Mouse (Mus musculus): ENCODE data around the gene Ubald2. TPM values are rescaled to one million over a fixed set of nuclear protein-coding genes. Genes with fewer than 3 reads are reported as not detected.

Gene Ubald2
- polyA plus RNA-seq, 1 experiment from 2014 or later: 60.6 TPM

DNA sequence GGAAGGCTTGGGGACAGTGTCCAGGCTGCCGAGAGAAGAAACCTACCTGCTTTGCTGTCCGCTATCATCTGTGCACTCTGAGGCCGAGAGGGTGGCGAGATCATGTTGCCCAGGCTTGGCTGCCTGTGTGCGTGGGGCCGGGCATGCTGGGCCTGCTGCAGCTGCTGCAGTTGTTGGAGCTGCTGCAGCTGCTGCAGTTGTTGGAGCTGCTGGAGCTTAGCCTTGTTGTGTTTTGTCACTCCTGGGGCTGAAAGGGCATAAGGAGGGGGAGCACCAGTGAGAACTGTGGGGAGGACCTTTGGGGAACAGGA is 8.9 kb downstream of the Ubald2 start:
- Histone ChIP-seq H3K4me3 (ENCODE audit: low read depth, low read length) (no peak overlapping the region), H3K36me3 (ENCODE audit: control insufficient read depth, insufficient read depth, low read length) (peaks cover 4% of the 10 kb centered on the region; the same call in 1 of the 2 replicates), H3K4me1 (ENCODE audit: control insufficient read depth, insufficient read depth, low read length) (peaks cover 6% of the 10 kb centered on the region), H3K27me3 (ENCODE audit: control insufficient read depth, insufficient read depth, low read length) (peaks cover 16% of the 10 kb centered on the region), H3K9ac (ENCODE audit: low read depth, low read length) (no peak overlapping the region), H3K4me2 (no peak overlapping the region), H3K27ac (ENCODE audit: low read depth, low read length) (no peak overlapping the region), H3K9me3 (replicated peaks; ENCODE audit: control insufficient read depth, low read length) (no peaks in the 10 kb centered on the region)
- WGBS (ENCODE audit: insufficient replicate concordance): 66% methylated on average over 6 of the region's 6 CpGs
- no peak for ATAC-seq (replicated peaks; ENCODE audit: insufficient number of reproducible peaks, low FRiP score, low TSS enrichment)

- Histone ChIP-seq H3K9me3 (replicated peaks; ENCODE audit: control insufficient read depth, low read length) (no peaks in the 10 kb centered on the region), H3K27me3 (ENCODE audit: control insufficient read depth, insufficient read depth, low read length) (peaks cover 19% of the 10 kb centered on the region), H3K27ac (ENCODE audit: low read depth, low read length) (no peak overlapping the region), H3K4me1 (ENCODE audit: control insufficient read depth, insufficient read depth, low read length) (peaks cover 6% of the 10 kb centered on the region), H3K4me2 (no peak overlapping the region), H3K9ac (ENCODE audit: low read depth, low read length) (no peak overlapping the region), H3K4me3 (ENCODE audit: low read depth, low read length) (no peak overlapping the region), H3K36me3 (ENCODE audit: control insufficient read depth, insufficient read depth, low read length) (peaks cover 4% of the 10 kb centered on the region; the same call in 1 of the 2 replicates)
- ATAC-seq (replicated peaks; ENCODE audit: insufficient number of reproducible peaks, low FRiP score, low TSS enrichment): no peak
- WGBS (ENCODE audit: insufficient replicate concordance): 79% methylated on average over 6 of the region's 6 CpGs
Measured at GRCm38 (mm10) chr11:116443311-116443710, 9.4 kb downstream of the Ubald2 start.

- H3K27me3 ChIP-seq (ENCODE audit: control insufficient read depth, insufficient read depth, low read length): peaks cover 19% of the 10 kb centered on the region
- no peak overlapping the region for H3K27ac ChIP-seq (ENCODE audit: low read depth, low read length)
- no peak overlapping the region for H3K4me2 ChIP-seq
- WGBS (ENCODE audit: insufficient replicate concordance): 83% methylated on average over 6 of the region's 6 CpGs
- no peak overlapping the region for H3K4me3 ChIP-seq (ENCODE audit: low read depth, low read length)
- peaks cover 6% of the 10 kb centered on the region for H3K4me1 ChIP-seq (ENCODE audit: control insufficient read depth, insufficient read depth, low read length)
- H3K9ac ChIP-seq (ENCODE audit: low read depth, low read length): no peak overlapping the region
- H3K36me3 ChIP-seq (ENCODE audit: control insufficient read depth, insufficient read depth, low read length): peaks cover 4% of the 10 kb centered on the region; the same call in 1 of the 2 replicates
- ATAC-seq (replicated peaks; ENCODE audit: insufficient number of reproducible peaks, low FRiP score, low TSS enrichment): no peak
- no peaks in the 10 kb centered on the region for H3K9me3 ChIP-seq (replicated peaks; ENCODE audit: control insufficient read depth, low read length)
Measured at GRCm38 (mm10) chr11:116443935-116444334, 10.0 kb downstream of the Ubald2 start.

- Histone ChIP-seq H3K9me3 (replicated peaks; ENCODE audit: control insufficient read depth, low read length) (no peaks in the 10 kb centered on the region), H3K36me3 (ENCODE audit: control insufficient read depth, insufficient read depth, low read length) (no peaks in the 10 kb centered on the region), H3K27ac (ENCODE audit: low read depth, low read length) (no peak overlapping the region), H3K9ac (ENCODE audit: low read depth, low read length) (no peak overlapping the region), H3K4me2 (peak overlapping the region; percentile 46), H3K4me1 (ENCODE audit: control insufficient read depth, insufficient read depth, low read length) (peaks cover under 1% of the 10 kb centered on the region), H3K27me3 (ENCODE audit: control insufficient read depth, insufficient read depth, low read length) (peaks cover 19% of the 10 kb centered on the region), H3K4me3 (ENCODE audit: low read depth, low read length) (no peak overlapping the region)
- ATAC-seq (replicated peaks; ENCODE audit: insufficient number of reproducible peaks, low FRiP score, low TSS enrichment): no peak
- WGBS (ENCODE audit: insufficient replicate concordance): 24% methylated on average over 16 of the region's 16 CpGs
Measured at GRCm38 (mm10) chr11:116445596-116446307, 11.9 kb downstream of the Ubald2 start.

DNA sequence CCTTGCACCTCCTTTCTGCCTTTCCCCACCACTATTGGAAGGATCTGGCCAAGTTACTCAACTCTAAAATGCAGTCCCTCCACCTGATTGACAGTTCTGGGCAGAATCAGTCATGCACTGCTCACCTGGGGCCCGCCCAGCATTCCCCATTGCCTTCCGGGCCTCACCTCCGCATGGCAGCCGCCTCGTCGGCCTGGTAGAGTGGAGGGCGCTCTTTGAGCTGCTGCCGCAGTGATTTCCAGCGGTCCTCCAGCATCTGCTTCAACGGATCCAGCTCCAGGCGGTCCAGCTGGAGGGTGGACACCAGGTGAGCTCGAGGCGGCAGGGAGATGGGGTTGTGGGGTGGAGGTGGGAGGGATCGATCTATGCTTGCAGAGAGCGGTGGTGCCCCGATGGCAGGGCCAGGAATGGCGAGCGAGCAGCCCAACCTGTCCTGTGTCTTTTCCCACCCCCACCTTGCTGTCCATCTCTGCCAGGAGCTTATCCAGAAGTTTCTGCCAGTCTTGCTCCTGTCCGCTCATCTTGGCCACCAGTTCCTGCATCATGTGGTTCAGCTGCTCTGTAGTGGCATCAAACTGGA is 12.5 kb downstream of the Ubald2 start:
- 7% methylated on average over 19 of the region's 19 CpGs for WGBS (ENCODE audit: insufficient replicate concordance)
- no peak for ATAC-seq (replicated peaks; ENCODE audit: insufficient number of reproducible peaks, low FRiP score, low TSS enrichment)
- H3K9ac ChIP-seq (ENCODE audit: low read depth, low read length): no peak overlapping the region

DNA sequence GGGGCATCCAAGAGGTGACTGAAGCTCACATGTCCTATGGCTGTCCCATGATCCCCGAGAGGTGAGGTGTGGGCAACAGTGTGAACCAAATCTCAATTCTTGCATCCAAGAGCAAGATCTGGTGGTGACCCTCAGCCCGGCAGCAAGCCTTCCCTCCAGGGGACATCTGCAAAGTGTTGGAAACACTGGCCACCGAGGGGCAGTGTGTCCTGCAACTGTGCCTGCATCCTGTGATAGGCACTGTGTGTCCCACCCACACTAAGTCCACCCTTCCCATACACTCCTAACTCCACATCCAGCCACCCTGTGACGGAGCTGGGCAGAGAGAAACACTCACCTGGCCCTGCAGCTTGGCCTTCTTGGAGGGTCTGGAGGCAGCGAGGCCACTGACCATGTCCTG is 13.9 kb downstream of the Ubald2 start:
- Histone ChIP-seq H3K9me3 (replicated peaks; ENCODE audit: control insufficient read depth, low read length) (no peaks in the 10 kb centered on the region), H3K27me3 (ENCODE audit: control insufficient read depth, insufficient read depth, low read length) (peaks cover 19% of the 10 kb centered on the region), H3K4me3 (ENCODE audit: low read depth, low read length) (no peak overlapping the region), H3K27ac (ENCODE audit: low read depth, low read length) (no peak overlapping the region), H3K4me2 (no peak overlapping the region), H3K9ac (ENCODE audit: low read depth, low read length) (0 out of 2 replicates have a peak overlapping the region, but pooled peaks have one; percentile 16), H3K4me1 (ENCODE audit: control insufficient read depth, insufficient read depth, low read length) (no peaks in the 10 kb centered on the region; the same call in 1 of the 2 replicates), H3K36me3 (ENCODE audit: control insufficient read depth, insufficient read depth, low read length) (no peaks in the 10 kb centered on the region)
- no peak for ATAC-seq (replicated peaks; ENCODE audit: insufficient number of reproducible peaks, low FRiP score, low TSS enrichment)
- 60% methylated on average over 5 of the region's 5 CpGs for WGBS (ENCODE audit: insufficient replicate concordance)

More for the DNA sequence above, 12.5 kb downstream of the Ubald2 start:
- H3K9me3 ChIP-seq (replicated peaks; ENCODE audit: control insufficient read depth, low read length): no peaks in the 10 kb centered on the region
- H3K27ac ChIP-seq (ENCODE audit: low read depth, low read length): no peak overlapping the region
- H3K36me3 ChIP-seq (ENCODE audit: control insufficient read depth, insufficient read depth, low read length): no peaks in the 10 kb centered on the region
- H3K27me3 ChIP-seq (ENCODE audit: control insufficient read depth, insufficient read depth, low read length): peaks cover 19% of the 10 kb centered on the region
- H3K4me2 ChIP-seq: no peak overlapping the region
- no peaks in the 10 kb centered on the region; the same call in 1 of the 2 replicates for H3K4me1 ChIP-seq (ENCODE audit: control insufficient read depth, insufficient read depth, low read length)
- no peak overlapping the region for H3K4me3 ChIP-seq (ENCODE audit: low read depth, low read length)

- WGBS (ENCODE audit: insufficient replicate concordance): 81% methylated on average over 3 of the region's 3 CpGs
- no peak overlapping the region for H3K27ac ChIP-seq (ENCODE audit: low read depth, low read length)
Measured at GRCm38 (mm10) chr11:116449341-116449740, 15.4 kb downstream of the Ubald2 start.

GRCm38 (mm10) chr11:116453889-116454288 is 20.0 kb downstream of the Ubald2 start:
- Histone ChIP-seq H3K9me3 (replicated peaks; ENCODE audit: control insufficient read depth, low read length) (no peaks in the 10 kb centered on the region), H3K9ac (ENCODE audit: low read depth, low read length) (no peak overlapping the region), H3K4me2 (no peak overlapping the region), H3K4me1 (ENCODE audit: control insufficient read depth, insufficient read depth, low read length) (no peaks in the 10 kb centered on the region), H3K27me3 (ENCODE audit: control insufficient read depth, insufficient read depth, low read length) (no peaks in the 10 kb centered on the region; the same call in 1 of the 2 replicates), H3K36me3 (ENCODE audit: control insufficient read depth, insufficient read depth, low read length) (no peaks in the 10 kb centered on the region), H3K4me3 (ENCODE audit: low read depth, low read length) (no peak overlapping the region), H3K27ac (ENCODE audit: low read depth, low read length) (no peak overlapping the region)
- 84% methylated on average over 10 of the region's 10 CpGs for WGBS (ENCODE audit: insufficient replicate concordance)
- ATAC-seq (replicated peaks; ENCODE audit: insufficient number of reproducible peaks, low FRiP score, low TSS enrichment): no peak

More at GRCm38 (mm10) chr11:116449341-116449740, 15.4 kb downstream of the Ubald2 start:
- no peak overlapping the region for H3K4me3 ChIP-seq (ENCODE audit: low read depth, low read length)
- H3K36me3 ChIP-seq (ENCODE audit: control insufficient read depth, insufficient read depth, low read length): no peaks in the 10 kb centered on the region
- H3K9ac ChIP-seq (ENCODE audit: low read depth, low read length): no peak overlapping the region
- ATAC-seq (replicated peaks; ENCODE audit: insufficient number of reproducible peaks, low FRiP score, low TSS enrichment): no peak
- no peaks in the 10 kb centered on the region; the same call in 1 of the 2 replicates for H3K4me1 ChIP-seq (ENCODE audit: control insufficient read depth, insufficient read depth, low read length)
- H3K9me3 ChIP-seq (replicated peaks; ENCODE audit: control insufficient read depth, low read length): no peaks in the 10 kb centered on the region
- H3K4me2 ChIP-seq: no peak overlapping the region
- peaks cover 19% of the 10 kb centered on the region for H3K27me3 ChIP-seq (ENCODE audit: control insufficient read depth, insufficient read depth, low read length)

All from heart, embryonic 11.5 days (tissue).